Mouse (Mus musculus): ENCODE results near the gene Fis1. TPM values are rescaled to one million over a fixed set of nuclear protein-coding genes. Genes with fewer than 3 reads are reported as not detected.

The Fis1 gene
- polyA plus RNA-seq, 1 experiment from 2014 or later, result 365 TPM

- peaks cover 25% of the 10 kb centered on the region for H3K4me1 ChIP-seq (replicated peaks)
These were observed 33.6 kb downstream of the Fis1 start, which contains the start of gene Plod3 for GRCm38 (mm10) chr5:136986695-136987137. Gene Plod3, plus strand, starts transcription at chr5:136987019.

GRCm38 (mm10) chr5:136987138-136987933 is 34.3 kb downstream of the Fis1 start:
- peak overlapping the region; percentile 94 for H3K4me3 ChIP-seq
- H3K27ac ChIP-seq, result peak overlapping the region; percentile 100
- DNase-seq (ENCODE audit: low spot score), result peak; percentile 83
- peaks cover 25% of the 10 kb centered on the region for H3K4me1 ChIP-seq (replicated peaks)
- under 1% methylated on average over 67 of the region's 67 CpGs for WGBS
- peaks cover 47% of the 10 kb centered on the region for H3K36me3 ChIP-seq
- no peaks in the 10 kb centered on the region for H3K9me3 ChIP-seq
- no peaks in the 10 kb centered on the region for H3K27me3 ChIP-seq (ENCODE audit: insufficient read depth, poor library complexity, severe bottlenecking)

More at GRCm38 (mm10) chr5:136986695-136987137, 33.6 kb downstream of the Fis1 start, which contains the start of gene Plod3:
- Histone ChIP-seq H3K9me3 (no peaks in the 10 kb centered on the region), H3K36me3 (peaks cover 47% of the 10 kb centered on the region), H3K27ac (peak within 1 kb of the TSS; percentile 100), H3K27me3 (ENCODE audit: insufficient read depth, poor library complexity, severe bottlenecking) (no peaks in the 10 kb centered on the region), H3K4me3 (peak within 1 kb of the TSS; percentile 94)
- DNase-seq (ENCODE audit: low spot score), result peak; percentile 96
- WGBS, result under 1% methylated on average over 26 of the region's 26 CpGs

GRCm38 (mm10) chr5:136987934-136988271 is 34.8 kb downstream of the Fis1 start, which contains the start of gene Znhit1:
Gene Znhit1, minus strand, starts transcription at chr5:136988021.
- no peak for DNase-seq (ENCODE audit: low spot score)
- H3K27me3 ChIP-seq (ENCODE audit: insufficient read depth, poor library complexity, severe bottlenecking), result no peaks in the 10 kb centered on the region
- H3K4me1 ChIP-seq (replicated peaks), result peaks cover 25% of the 10 kb centered on the region
- WGBS, result 9% methylated on average over 12 of the region's 12 CpGs
- H3K4me3 ChIP-seq, result peak within 1 kb of the TSS; percentile 94
- peaks cover 52% of the 10 kb centered on the region for H3K36me3 ChIP-seq
- H3K9me3 ChIP-seq, result no peaks in the 10 kb centered on the region
- H3K27ac ChIP-seq, result peak within 1 kb of the TSS; percentile 100

GRCm38 (mm10) chr5:136988420-136988819 is 35.3 kb downstream of the Fis1 start:
- peak overlapping the region; percentile 94 for H3K4me3 ChIP-seq
- peak overlapping the region; percentile 100 for H3K27ac ChIP-seq
- 86% methylated on average over 7 of the region's 7 CpGs for WGBS
- no peaks in the 10 kb centered on the region for H3K27me3 ChIP-seq (ENCODE audit: insufficient read depth, poor library complexity, severe bottlenecking)
- peaks cover 56% of the 10 kb centered on the region for H3K36me3 ChIP-seq
- peaks cover 25% of the 10 kb centered on the region for H3K4me1 ChIP-seq (replicated peaks)
- H3K9me3 ChIP-seq, result no peaks in the 10 kb centered on the region
- DNase-seq (ENCODE audit: low spot score), result no peak

GRCm38 (mm10) chr5:136989801-136990200 is 36.7 kb downstream of the Fis1 start:
- H3K4me1 ChIP-seq (replicated peaks), result peaks cover 25% of the 10 kb centered on the region
- H3K27me3 ChIP-seq (ENCODE audit: insufficient read depth, poor library complexity, severe bottlenecking), result no peaks in the 10 kb centered on the region
- no peak overlapping the region for H3K27ac ChIP-seq
- peaks cover 65% of the 10 kb centered on the region for H3K36me3 ChIP-seq
- no peak for DNase-seq (ENCODE audit: low spot score)
- 90% methylated on average over 6 of the region's 6 CpGs for whole genome bisulfite sequencing
- no peak overlapping the region for H3K4me3 ChIP-seq
- no peaks in the 10 kb centered on the region for H3K9me3 ChIP-seq

GRCm38 (mm10) chr5:136999449-136999848 is 46.4 kb downstream of the Fis1 start:
- H3K36me3 ChIP-seq, result peaks cover 23% of the 10 kb centered on the region
- no peaks in the 10 kb centered on the region for H3K9me3 ChIP-seq
- H3K4me3 ChIP-seq, result no peak overlapping the region
- no peaks in the 10 kb centered on the region for H3K27me3 ChIP-seq (ENCODE audit: insufficient read depth, poor library complexity, severe bottlenecking)
- no peak for DNase-seq (ENCODE audit: low spot score)
- H3K4me1 ChIP-seq (replicated peaks), result peaks cover 17% of the 10 kb centered on the region
- 68% methylated on average over 5 of the region's 5 CpGs for WGBS
- no peak overlapping the region for H3K27ac ChIP-seq

- no peak overlapping the region for H3K4me3 ChIP-seq
- no peaks in the 10 kb centered on the region for H3K27me3 ChIP-seq (ENCODE audit: insufficient read depth, poor library complexity, severe bottlenecking)
- H3K27ac ChIP-seq, result no peak overlapping the region
- WGBS, result 77% methylated on average over 2 of the region's 2 CpGs
- peak; percentile 37 for DNase-seq (ENCODE audit: low spot score)
- H3K4me1 ChIP-seq (replicated peaks), result peaks cover 17% of the 10 kb centered on the region
- no peaks in the 10 kb centered on the region for H3K9me3 ChIP-seq
- H3K36me3 ChIP-seq, result peaks cover 12% of the 10 kb centered on the region
These were observed 47.5 kb downstream of the Fis1 start for GRCm38 (mm10) chr5:137000612-137001011.

GRCm38 (mm10) chr5:137007276-137007675 is 54.2 kb downstream of the Fis1 start:
- H3K27ac ChIP-seq, result no peak overlapping the region
- H3K9me3 ChIP-seq, result no peaks in the 10 kb centered on the region
- H3K4me3 ChIP-seq, result no peak overlapping the region
- H3K27me3 ChIP-seq (ENCODE audit: insufficient read depth, poor library complexity, severe bottlenecking), result peaks cover 5% of the 10 kb centered on the region; the same call in 1 of the 2 replicates
- no peaks in the 10 kb centered on the region for H3K36me3 ChIP-seq
- DNase-seq (ENCODE audit: low spot score), result no peak
- 67% methylated on average over 8 of the region's 8 CpGs for WGBS
- H3K4me1 ChIP-seq (replicated peaks), result no peaks in the 10 kb centered on the region

GRCm38 (mm10) chr5:137009988-137010387 is 56.9 kb downstream of the Fis1 start:
- no peak overlapping the region for H3K27ac ChIP-seq
- no peak overlapping the region for H3K4me3 ChIP-seq
- WGBS, result 35% methylated on average over 3 of the region's 3 CpGs

GRCm38 (mm10) chr5:137012401-137012950 is 59.4 kb downstream of the Fis1 start:
- Histone ChIP-seq H3K4me3 (no peak overlapping the region), H3K27me3 (ENCODE audit: insufficient read depth, poor library complexity, severe bottlenecking) (peaks cover 5% of the 10 kb centered on the region; the same call in 1 of the 2 replicates), H3K36me3 (no peaks in the 10 kb centered on the region), H3K4me1 (replicated peaks) (no peaks in the 10 kb centered on the region), H3K27ac (no peak overlapping the region), H3K9me3 (0 out of 2 replicates have a peak, but pooled peaks cover 2% of the 10 kb centered on the region)
- no peak for DNase-seq (ENCODE audit: low spot score)
- 80% methylated on average over 15 of the region's 15 CpGs for WGBS

More at GRCm38 (mm10) chr5:137009988-137010387, 56.9 kb downstream of the Fis1 start:
- H3K4me1 ChIP-seq (replicated peaks), result no peaks in the 10 kb centered on the region
- DNase-seq (ENCODE audit: low spot score), result peak; percentile 64
- H3K27me3 ChIP-seq (ENCODE audit: insufficient read depth, poor library complexity, severe bottlenecking), result peaks cover 5% of the 10 kb centered on the region; the same call in 1 of the 2 replicates
- H3K9me3 ChIP-seq, result 0 out of 2 replicates have a peak, but pooled peaks cover 2% of the 10 kb centered on the region
- no peaks in the 10 kb centered on the region for H3K36me3 ChIP-seq

MicroRNAs within 50 kb of the gene (microRNA counts, 519-probe panel; counts per million panel counts)
- 1,255 counts per million, percentile 77 among the panel's probes with 10 or more counts for microRNA mmu-miR-702

Other genes with a start within 250 kb of the Fis1 start
- gene Col26a1, start 70.1 kb upstream of the Fis1 start, polyA plus RNA-seq (2016; fragmentation: Nextera tagmentation; extraction: Ambion mirVana), result 72.0 and 73.0 TPM in 2 replicates
- 106 and 124 TPM in 2 replicates for gene Ift22, start 45.1 kb upstream of the Fis1 start, polyA plus RNA-seq (2016; fragmentation: Nextera tagmentation; extraction: Ambion mirVana)
- 0.09 and 0.38 TPM in 2 replicates for gene Cldn15, start 13.3 kb downstream of the Fis1 start, polyA plus RNA-seq (2016; fragmentation: Nextera tagmentation; extraction: Ambion mirVana)
- gene Plod3, start 33.7 kb downstream of the Fis1 start, polyA plus RNA-seq (2016; fragmentation: Nextera tagmentation; extraction: Ambion mirVana), result 40.6 and 43.3 TPM in 2 replicates
- 108 and 113 TPM in 2 replicates for gene Znhit1, start 34.7 kb downstream of the Fis1 start, polyA plus RNA-seq (2016; fragmentation: Nextera tagmentation; extraction: Ambion mirVana)
- gene Vgf, start 73.1 kb downstream of the Fis1 start, polyA plus RNA-seq (2016; fragmentation: Nextera tagmentation; extraction: Ambion mirVana), result 0.82 and 0.94 TPM in 2 replicates
- gene Ap1s1, start 92.9 kb downstream of the Fis1 start, polyA plus RNA-seq (2016; fragmentation: Nextera tagmentation; extraction: Ambion mirVana), result 200 and 232 TPM in 2 replicates
- not detected in 2 replicates for gene Serpine1, start 119.0 kb downstream of the Fis1 start, polyA plus RNA-seq (2016; fragmentation: Nextera tagmentation; extraction: Ambion mirVana)
- gene Trim56, start 162.9 kb downstream of the Fis1 start, polyA plus RNA-seq (2016; fragmentation: Nextera tagmentation; extraction: Ambion mirVana), result 5.2 and 5.4 TPM in 2 replicates
- gene Muc3, start 196.0 kb downstream of the Fis1 start, polyA plus RNA-seq (2016; fragmentation: Nextera tagmentation; extraction: Ambion mirVana), result not detected in 2 replicates

Measured in hindbrain, embryonic 10.5 days (tissue).